Mouse (Mus musculus): ENCODE data around the gene Atad3a. TPM values are rescaled to one million over a fixed set of nuclear protein-coding genes. Genes with fewer than 3 reads are reported as not detected.
A peak's percentile ranks its signal among the peaks of the same experiment; 100 is the strongest.
"Not testable (repeated sequence)": the region's sequence is repeated elsewhere in the genome, so short reads cannot be mapped to it uniquely, and the experiment has no call there.

Atad3a gene
- polyA plus RNA-seq, 1 experiment from 2014 or later = 129 TPM

- Histone ChIP-seq H3K4me1 (no peaks in the 10 kb centered on the region), H3K27ac (replicated peaks) (no peak overlapping the region), H3K4me3 (no peak overlapping the region), H3K27me3 (ENCODE audit: low read depth, poor library complexity, severe bottlenecking) (no peaks in the 10 kb centered on the region), H3K36me3 (peaks cover 100% of the 10 kb centered on the region), H3K9me3 (replicated peaks) (no peaks in the 10 kb centered on the region)
- no peak for DNase-seq (ENCODE audit: low spot score)
- WGBS = 92% methylated on average over 8 of the region's 8 CpGs
These were observed 16.4 kb downstream of the Atad3a start for GRCm38 (mm10) chr4:155744474-155744873.

- peaks cover 87% of the 10 kb centered on the region for H3K36me3 ChIP-seq
- no peak for DNase-seq (ENCODE audit: low spot score)
- no peaks in the 10 kb centered on the region for H3K27me3 ChIP-seq (ENCODE audit: low read depth, poor library complexity, severe bottlenecking)
These were observed 18.2 kb downstream of the Atad3a start for GRCm38 (mm10) chr4:155742684-155743083.

GRCm38 (mm10) chr4:155740681-155741080 lies 20.2 kb downstream of the Atad3a start:
- not testable (repeated sequence) for H3K27ac ChIP-seq (replicated peaks); H3K4me3 ChIP-seq; H3K27me3 ChIP-seq (ENCODE audit: low read depth, poor library complexity, severe bottlenecking); DNase-seq (ENCODE audit: low spot score); H3K9me3 ChIP-seq (replicated peaks)
- peaks cover 76% of the 10 kb centered on the region for H3K36me3 ChIP-seq
- peaks cover 26% of the 10 kb centered on the region for H3K4me1 ChIP-seq
- 94% methylated on average over 10 of the region's 10 CpGs for WGBS

More at GRCm38 (mm10) chr4:155742684-155743083, 18.2 kb downstream of the Atad3a start:
- peaks cover 9% of the 10 kb centered on the region for H3K4me1 ChIP-seq
- no peaks in the 10 kb centered on the region for H3K9me3 ChIP-seq (replicated peaks)
- no peak overlapping the region for H3K4me3 ChIP-seq
- 96% methylated on average over 5 of the region's 5 CpGs for WGBS
- no peak overlapping the region for H3K27ac ChIP-seq (replicated peaks)

GRCm38 (mm10) chr4:155739741-155740636 lies 20.9 kb downstream of the Atad3a start:
- WGBS = 85% methylated on average over 37 of the region's 37 CpGs

GRCm38 (mm10) chr4:155739152-155739551 lies 21.7 kb downstream of the Atad3a start:
- DNase-seq (ENCODE audit: low spot score) = no peak
- Histone ChIP-seq H3K36me3 (peaks cover 61% of the 10 kb centered on the region), H3K27me3 (ENCODE audit: low read depth, poor library complexity, severe bottlenecking) (no peaks in the 10 kb centered on the region), H3K27ac (replicated peaks) (no peak overlapping the region), H3K9me3 (replicated peaks) (no peaks in the 10 kb centered on the region), H3K4me3 (peak overlapping the region; percentile 21; the same call in 1 of the 2 replicates), H3K4me1 (peaks cover 34% of the 10 kb centered on the region)
- 83% methylated on average over 6 of the region's 6 CpGs for WGBS

More at GRCm38 (mm10) chr4:155739741-155740636, 20.9 kb downstream of the Atad3a start:
- peak overlapping the region; percentile 21; the same call in 1 of the 2 replicates for H3K4me3 ChIP-seq
- no peak for DNase-seq (ENCODE audit: low spot score)
- peaks cover 70% of the 10 kb centered on the region for H3K36me3 ChIP-seq
- H3K27ac ChIP-seq (replicated peaks) = no peak overlapping the region
- peaks cover 30% of the 10 kb centered on the region for H3K4me1 ChIP-seq
- H3K9me3 ChIP-seq (replicated peaks) = no peaks in the 10 kb centered on the region
- H3K27me3 ChIP-seq (ENCODE audit: low read depth, poor library complexity, severe bottlenecking) = no peaks in the 10 kb centered on the region

GRCm38 (mm10) chr4:155738262-155738661 lies 22.6 kb downstream of the Atad3a start:
- no peak overlapping the region for H3K27ac ChIP-seq (replicated peaks)
- H3K27me3 ChIP-seq (ENCODE audit: low read depth, poor library complexity, severe bottlenecking) = no peaks in the 10 kb centered on the region
- H3K4me1 ChIP-seq = peaks cover 43% of the 10 kb centered on the region
- DNase-seq (ENCODE audit: low spot score) = no peak
- no peak overlapping the region for H3K4me3 ChIP-seq
- 65% methylated on average over 8 of the region's 8 CpGs for WGBS
- H3K36me3 ChIP-seq = peaks cover 55% of the 10 kb centered on the region
- no peaks in the 10 kb centered on the region for H3K9me3 ChIP-seq (replicated peaks)

GRCm38 (mm10) chr4:155736421-155736820 lies 24.5 kb downstream of the Atad3a start:
- Histone ChIP-seq H3K27ac (replicated peaks) (no peak overlapping the region), H3K27me3 (ENCODE audit: low read depth, poor library complexity, severe bottlenecking) (no peaks in the 10 kb centered on the region), H3K4me3 (peak overlapping the region; percentile 85), H3K9me3 (replicated peaks) (no peaks in the 10 kb centered on the region), H3K4me1 (peaks cover 44% of the 10 kb centered on the region), H3K36me3 (peaks cover 55% of the 10 kb centered on the region)
- 94% methylated on average over 5 of the region's 5 CpGs for WGBS
- DNase-seq (ENCODE audit: low spot score) = no peak

- H3K4me3 ChIP-seq = peak overlapping the region; percentile 85
- no peaks in the 10 kb centered on the region for H3K9me3 ChIP-seq (replicated peaks)
- H3K27me3 ChIP-seq (ENCODE audit: low read depth, poor library complexity, severe bottlenecking) = no peaks in the 10 kb centered on the region
- peak overlapping the region; percentile 92 for H3K27ac ChIP-seq (replicated peaks)
- H3K4me1 ChIP-seq = peaks cover 44% of the 10 kb centered on the region
- DNase-seq (ENCODE audit: low spot score) = no peak
- H3K36me3 ChIP-seq = peaks cover 55% of the 10 kb centered on the region
- WGBS = 79% methylated on average over 5 of the region's 5 CpGs
These were observed 25.1 kb downstream of the Atad3a start for GRCm38 (mm10) chr4:155735788-155736187.

GRCm38 (mm10) chr4:155734951-155735702 lies 25.8 kb downstream of the Atad3a start:
- peak; percentile 56 for DNase-seq (ENCODE audit: low spot score)
- Histone ChIP-seq H3K4me3 (peak overlapping the region; percentile 85), H3K27ac (replicated peaks) (peak overlapping the region; percentile 92), H3K9me3 (replicated peaks) (no peaks in the 10 kb centered on the region), H3K27me3 (ENCODE audit: low read depth, poor library complexity, severe bottlenecking) (no peaks in the 10 kb centered on the region), H3K36me3 (peaks cover 54% of the 10 kb centered on the region), H3K4me1 (peaks cover 44% of the 10 kb centered on the region)
- WGBS = under 1% methylated on average over 71 of the region's 79 CpGs

- peaks cover 50% of the 10 kb centered on the region for H3K36me3 ChIP-seq
- H3K27ac ChIP-seq (replicated peaks) = peak within 1 kb of the TSS; percentile 92
- DNase-seq (ENCODE audit: low spot score) = peak; percentile 90
- no peaks in the 10 kb centered on the region for H3K9me3 ChIP-seq (replicated peaks)
- peak within 1 kb of the TSS; percentile 85 for H3K4me3 ChIP-seq
- H3K4me1 ChIP-seq = peaks cover 44% of the 10 kb centered on the region
- under 1% methylated on average over 34 of the region's 35 CpGs for WGBS
- no peaks in the 10 kb centered on the region for H3K27me3 ChIP-seq (ENCODE audit: low read depth, poor library complexity, severe bottlenecking)
These were observed 26.4 kb downstream of the Atad3a start, which contains the start of gene Tmem240 for GRCm38 (mm10) chr4:155734350-155734941. Tmem240 (plus strand) TSS chr4:155734800.

- DNase-seq (ENCODE audit: low spot score) = no peak
- peaks cover 53% of the 10 kb centered on the region for H3K36me3 ChIP-seq
These were observed 27.6 kb downstream of the Atad3a start for GRCm38 (mm10) chr4:155733267-155733666.

GRCm38 (mm10) chr4:155727993-155728392 lies 32.9 kb downstream of the Atad3a start:
- Histone ChIP-seq H3K9me3 (replicated peaks) (no peaks in the 10 kb centered on the region), H3K36me3 (peaks cover 55% of the 10 kb centered on the region), H3K27ac (replicated peaks) (peak overlapping the region; percentile 1; the same call in 1 of the 2 replicates), H3K27me3 (ENCODE audit: low read depth, poor library complexity, severe bottlenecking) (no peaks in the 10 kb centered on the region), H3K4me3 (no peak overlapping the region), H3K4me1 (no peaks in the 10 kb centered on the region)
- DNase-seq (ENCODE audit: low spot score) = no peak
- 89% methylated on average over 2 of the region's 2 CpGs for WGBS

More at GRCm38 (mm10) chr4:155733267-155733666, 27.6 kb downstream of the Atad3a start:
- Histone ChIP-seq H3K27me3 (ENCODE audit: low read depth, poor library complexity, severe bottlenecking) (no peaks in the 10 kb centered on the region), H3K9me3 (replicated peaks) (no peaks in the 10 kb centered on the region), H3K4me3 (no peak overlapping the region), H3K4me1 (peaks cover 41% of the 10 kb centered on the region), H3K27ac (replicated peaks) (no peak overlapping the region)
- WGBS = 89% methylated on average over 10 of the region's 10 CpGs

Measured in midbrain, embryonic 10.5 days (tissue).